Comparison of ENCODE assay signal across 12 mouse cellular contexts in the genomic region with DNA sequence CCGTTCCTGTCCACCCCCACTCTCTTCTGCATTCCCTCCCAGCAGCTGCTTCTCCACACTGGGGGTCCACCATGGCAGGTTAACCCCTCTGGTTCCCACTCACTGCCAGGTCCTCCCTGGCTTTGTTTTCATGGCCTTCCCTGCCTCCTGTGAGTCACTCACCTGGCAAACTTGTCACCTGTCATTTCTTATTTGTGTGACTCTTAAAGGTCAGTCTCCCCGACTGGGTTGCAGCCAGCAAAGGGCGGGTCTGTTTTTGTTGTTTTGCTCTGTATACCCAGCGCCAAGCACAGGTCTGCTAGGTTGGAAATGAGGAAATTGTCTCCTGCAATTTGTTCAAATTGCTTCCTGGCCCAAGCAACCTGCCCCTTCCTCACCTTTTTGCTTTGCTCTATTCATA. TPM values are rescaled to one million over a fixed set of nuclear protein-coding genes. Genes with fewer than 3 reads are reported as not detected.
DNase-seq lines count a peak whose midpoint lies in the region; ATAC-seq and TF ChIP-seq lines count a peak whose summit lies in the region.
"Had no signal": no experiment of that assay in that cellular context is flagged by ENCODE, and none has a peak within 500 bp of the region (broad histone marks: within the 10 kb centered on the region; RNA-seq: fewer than 3 reads in every experiment).

No protein-coding gene starts in this region.

- ATAC-seq in lung, embryonic 15.5 days (ENCODE audit: borderline replicate concordance, extremely low read depth, low FRiP score, low TSS enrichment), result no peak
- no peak for ATAC-seq in liver, embryonic 11.5 days (replicated peaks; ENCODE audit: low FRiP score)
- no peak for ATAC-seq in stomach, embryonic 16.5 days (ENCODE audit: insufficient read depth, low FRiP score)
- ATAC-seq in forebrain, embryonic 13.5 days, result no peak
- no peak for ATAC-seq in granulocyte monocyte progenitor cell, adult 5-6 weeks (replicated peaks; ENCODE audit: poor library complexity, severe bottlenecking)

- peaks cover 40% of the 10 kb centered on the region for H3K27me3 ChIP-seq in lung, embryonic 15.5 days
- H3K27me3 ChIP-seq in kidney, adult 2 months (replicated peaks; ENCODE audit: control insufficient read depth, insufficient read depth, low read length), result no peaks in the 10 kb centered on the region
- peaks cover 53% of the 10 kb centered on the region for H3K27me3 ChIP-seq in liver, embryonic 11.5 days (replicated peaks; ENCODE audit: control insufficient read depth, insufficient read depth, low read length)
- peaks cover 7% of the 10 kb centered on the region; the same call in 1 of the 2 replicates for H3K27me3 ChIP-seq in stomach, embryonic 16.5 days (ENCODE audit: control insufficient read depth, insufficient read depth, low read length)
- H3K27me3 ChIP-seq in forebrain, embryonic 13.5 days, result peaks cover 58% of the 10 kb centered on the region

- peak overlapping the region; percentile 95 for H3K27ac ChIP-seq in lung, embryonic 15.5 days
- peak overlapping the region; percentile 98 for H3K27ac ChIP-seq in kidney, adult 2 months (ENCODE audit: insufficient read depth, low read depth, low read length)
- H3K27ac ChIP-seq in liver, embryonic 11.5 days (ENCODE audit: low read depth, low read length), result peak overlapping the region; percentile 77
- peak overlapping the region; percentile 94 for H3K27ac ChIP-seq in stomach, embryonic 16.5 days (ENCODE audit: low read length)
- H3K27ac ChIP-seq in forebrain, embryonic 13.5 days, result no peak overlapping the region

- WGBS in lung, embryonic 15.5 days, result 33% methylated on average over 4 of the region's 4 CpGs
- 33% methylated on average over 4 of the region's 4 CpGs for WGBS in kidney, adult 2 months
- 49% methylated on average over 4 of the region's 4 CpGs for WGBS in liver, embryonic 11.5 days
- WGBS in stomach, embryonic 16.5 days, result 35% methylated on average over 4 of the region's 4 CpGs
- WGBS in forebrain, embryonic 13.5 days, result 75% methylated on average over 4 of the region's 4 CpGs

- TF ChIP-seq CTCF in kidney, adult 2 months (conservative IDR thresholded peaks at IDR 0.05; ENCODE audit: insufficient read depth, insufficient read length, low read depth, low read length), result no peak

- DNase-seq in lung, postnatal 14 days, result no peak
- peak; percentile 89 for DNase-seq in kidney, adult 2 months
- no peak for DNase-seq in liver, embryonic 11.5 days (ENCODE audit: low spot score)
- no peak for DNase-seq in thymus, postnatal 10 days (ENCODE audit: low spot score in 2 of 2)
- DNase-seq: gastrocnemius, postnatal 10 days had no signal

- no peak overlapping the region for H3K9ac ChIP-seq in lung, embryonic 15.5 days
- no peak overlapping the region for H3K9ac ChIP-seq in liver, embryonic 11.5 days (ENCODE audit: low read depth, low read length)
- H3K9ac ChIP-seq in stomach, embryonic 16.5 days (ENCODE audit: low read length), result peak overlapping the region; percentile 5; the same call in 1 of the 2 replicates
- H3K9ac ChIP-seq in forebrain, embryonic 13.5 days, result no peak overlapping the region

- H3K36me3 ChIP-seq in lung, embryonic 15.5 days, result peaks cover 1% of the 10 kb centered on the region
- no peaks in the 10 kb centered on the region; the same call in 1 of the 2 replicates for H3K36me3 ChIP-seq in kidney, adult 2 months (ENCODE audit: control insufficient read depth, insufficient read depth, low read length)
- no peaks in the 10 kb centered on the region for H3K36me3 ChIP-seq in liver, embryonic 11.5 days (ENCODE audit: control insufficient read depth, insufficient read depth, low read length)
- H3K36me3 ChIP-seq in stomach, embryonic 16.5 days (ENCODE audit: control insufficient read depth, insufficient read depth, low read length), result no peaks in the 10 kb centered on the region
- no peaks in the 10 kb centered on the region for H3K36me3 ChIP-seq in forebrain, embryonic 13.5 days (ENCODE audit: poor library complexity, severe bottlenecking)

- TF ChIP-seq POLR2A in kidney, adult 2 months (IDR thresholded peaks at IDR 0.05; ENCODE audit: low read depth, low read length), result no peak

- H3K4me3 ChIP-seq in lung, embryonic 15.5 days, result no peak overlapping the region
- no peak overlapping the region for H3K4me3 ChIP-seq in kidney, adult 2 months (ENCODE audit: insufficient read depth, low read depth, low read length)
- H3K4me3 ChIP-seq in liver, embryonic 11.5 days (ENCODE audit: low read depth, low read length), result peak overlapping the region; percentile 3; the same call in 1 of the 2 replicates
- no peak overlapping the region for H3K4me3 ChIP-seq in stomach, embryonic 16.5 days (replicated peaks; ENCODE audit: low read length)
- H3K4me3 ChIP-seq in forebrain, embryonic 13.5 days, result no peak overlapping the region
- H3K4me3 ChIP-seq: megakaryocyte, embryonic 14.5 days had no signal

- H3K4me1 ChIP-seq in lung, embryonic 15.5 days, result peaks cover 35% of the 10 kb centered on the region
- peaks cover 24% of the 10 kb centered on the region for H3K4me1 ChIP-seq in kidney, adult 2 months (ENCODE audit: control insufficient read depth, insufficient read depth, low read length)
- H3K4me1 ChIP-seq in liver, embryonic 11.5 days (replicated peaks; ENCODE audit: control insufficient read depth, insufficient read depth, low read length), result peaks cover 4% of the 10 kb centered on the region; the same call in 1 of the 2 replicates
- H3K4me1 ChIP-seq in stomach, embryonic 16.5 days (ENCODE audit: control insufficient read depth, insufficient read depth, low read length), result peaks cover 27% of the 10 kb centered on the region
- peaks cover 11% of the 10 kb centered on the region for H3K4me1 ChIP-seq in forebrain, embryonic 13.5 days

- H3K4me2 ChIP-seq in lung, embryonic 15.5 days, result peak overlapping the region; percentile 13; the same call in 1 of the 2 replicates
- peak overlapping the region; percentile 31 for H3K4me2 ChIP-seq in liver, embryonic 11.5 days
- H3K4me2 ChIP-seq in stomach, embryonic 16.5 days (ENCODE audit: low read depth, low read length), result no peak overlapping the region
- no peak overlapping the region for H3K4me2 ChIP-seq in forebrain, embryonic 13.5 days

- H3K9me3 ChIP-seq in lung, embryonic 15.5 days, result no peaks in the 10 kb centered on the region
- no peaks in the 10 kb centered on the region for H3K9me3 ChIP-seq in liver, embryonic 11.5 days (ENCODE audit: control insufficient read depth, low read length)
- no peaks in the 10 kb centered on the region; the same call in 1 of the 2 replicates for H3K9me3 ChIP-seq in stomach, embryonic 16.5 days (replicated peaks; ENCODE audit: control insufficient read depth, low read length)
- no peaks in the 10 kb centered on the region for H3K9me3 ChIP-seq in forebrain, embryonic 13.5 days (replicated peaks)

RNA-seq across cellular contexts. Expression of gene Grb7, which starts 0.5 kb away (rescaled TPM):
- polyA plus RNA-seq in lung, embryonic 15.5 days (2015; fragmentation: Nextera tagmentation; extraction: Ambion mirVana), result 45.3 and 49.6 TPM in 2 replicates
- 143 and 160 TPM in 2 replicates for polyA plus RNA-seq in kidney, adult 2 months (2012; rRNA removed)
- 33.2 and 34.1 TPM in 2 replicates for polyA plus RNA-seq in liver, embryonic 11.5 days (2014; fragmentation: Nextera tagmentation; extraction: Ambion mirVana)
- 44.3 and 53.1 TPM in 2 replicates for polyA plus RNA-seq in stomach, embryonic 16.5 days (2015; fragmentation: Nextera tagmentation; extraction: Ambion mirVana)
- polyA plus RNA-seq in forebrain, embryonic 13.5 days (2015; fragmentation: Nextera tagmentation; extraction: Ambion mirVana), result 0.21 and 0.35 TPM in 2 replicates
- not detected in 2 replicates for total RNA-seq in granulocyte monocyte progenitor cell, adult 5-6 weeks (2014; fragmentation: Nextera tagmentation)
- not detected in 2 replicates for total RNA-seq in granulocyte monocyte progenitor cell, adult 5-6 weeks (2017)
- total RNA-seq: heart, postnatal 25 days had no signal

RNA-seq across cellular contexts. Expression of gene Mien1, which starts 6.9 kb away (rescaled TPM):
- 76.8 and 78.0 TPM in 2 replicates for polyA plus RNA-seq in lung, embryonic 15.5 days (2015; fragmentation: Nextera tagmentation; extraction: Ambion mirVana)
- polyA plus RNA-seq in kidney, adult 2 months (2012; rRNA removed), result 126 and 179 TPM in 2 replicates
- 99.4 and 100 TPM in 2 replicates for polyA plus RNA-seq in liver, embryonic 11.5 days (2014; fragmentation: Nextera tagmentation; extraction: Ambion mirVana)
- polyA plus RNA-seq in stomach, embryonic 16.5 days (2015; fragmentation: Nextera tagmentation; extraction: Ambion mirVana), result 152 and 157 TPM in 2 replicates
- polyA plus RNA-seq in forebrain, embryonic 13.5 days (2015; fragmentation: Nextera tagmentation; extraction: Ambion mirVana), result 208 and 237 TPM in 2 replicates
- total RNA-seq in granulocyte monocyte progenitor cell, adult 5-6 weeks (2014; fragmentation: Nextera tagmentation), result 66.2 and 84.5 TPM in 2 replicates
- total RNA-seq in granulocyte monocyte progenitor cell, adult 5-6 weeks (2017), result 23.7 and 24.9 TPM in 2 replicates

RNA-seq across cellular contexts. Expression of gene Erbb2, which starts 33.4 kb away (rescaled TPM):
- 37.2 and 39.4 TPM in 2 replicates for polyA plus RNA-seq in lung, embryonic 15.5 days (2015; fragmentation: Nextera tagmentation; extraction: Ambion mirVana)
- 44.8 and 55.9 TPM in 2 replicates for polyA plus RNA-seq in kidney, adult 2 months (2012; rRNA removed)
- 12.4 and 13.5 TPM in 2 replicates for polyA plus RNA-seq in liver, embryonic 11.5 days (2014; fragmentation: Nextera tagmentation; extraction: Ambion mirVana)
- 52.1 and 62.2 TPM in 2 replicates for polyA plus RNA-seq in stomach, embryonic 16.5 days (2015; fragmentation: Nextera tagmentation; extraction: Ambion mirVana)
- 6.7 and 7.4 TPM in 2 replicates for polyA plus RNA-seq in forebrain, embryonic 13.5 days (2015; fragmentation: Nextera tagmentation; extraction: Ambion mirVana)
- total RNA-seq in granulocyte monocyte progenitor cell, adult 5-6 weeks (2014; fragmentation: Nextera tagmentation), result not detected in 2 replicates
- not detected in 2 replicates for total RNA-seq in granulocyte monocyte progenitor cell, adult 5-6 weeks (2017)

RNA-seq across cellular contexts. Expression of gene Pgap3, which starts 45.4 kb away (rescaled TPM):
- 13.0 and 14.7 TPM in 2 replicates for polyA plus RNA-seq in lung, embryonic 15.5 days (2015; fragmentation: Nextera tagmentation; extraction: Ambion mirVana)
- 32.2 and 35.4 TPM in 2 replicates for polyA plus RNA-seq in kidney, adult 2 months (2012; rRNA removed)
- polyA plus RNA-seq in liver, embryonic 11.5 days (2014; fragmentation: Nextera tagmentation; extraction: Ambion mirVana), result 6.4 and 8.5 TPM in 2 replicates
- 16.4 and 17.0 TPM in 2 replicates for polyA plus RNA-seq in stomach, embryonic 16.5 days (2015; fragmentation: Nextera tagmentation; extraction: Ambion mirVana)
- 6.7 and 9.2 TPM in 2 replicates for polyA plus RNA-seq in forebrain, embryonic 13.5 days (2015; fragmentation: Nextera tagmentation; extraction: Ambion mirVana)
- 1.3 and 3.1 TPM in 2 replicates for total RNA-seq in granulocyte monocyte progenitor cell, adult 5-6 weeks (2014; fragmentation: Nextera tagmentation)
- total RNA-seq in granulocyte monocyte progenitor cell, adult 5-6 weeks (2017), result 1.4 and 2.8 TPM in 2 replicates

RNA-seq across cellular contexts. Expression of gene Pnmt, which starts 59.4 kb away (rescaled TPM):
- 0.12 TPM in 1 of 2 replicates, not detected in the other for polyA plus RNA-seq in lung, embryonic 15.5 days (2015; fragmentation: Nextera tagmentation; extraction: Ambion mirVana)
- not detected in 2 replicates for polyA plus RNA-seq in kidney, adult 2 months (2012; rRNA removed)
- polyA plus RNA-seq in liver, embryonic 11.5 days (2014; fragmentation: Nextera tagmentation; extraction: Ambion mirVana), result 0.53 and 0.88 TPM in 2 replicates
- 0.15 TPM in 1 of 2 replicates, not detected in the other for polyA plus RNA-seq in stomach, embryonic 16.5 days (2015; fragmentation: Nextera tagmentation; extraction: Ambion mirVana)
- polyA plus RNA-seq in forebrain, embryonic 13.5 days (2015; fragmentation: Nextera tagmentation; extraction: Ambion mirVana), result 0.35 TPM in 1 of 2 replicates, not detected in the other
- total RNA-seq in granulocyte monocyte progenitor cell, adult 5-6 weeks (2014; fragmentation: Nextera tagmentation), result not detected in 2 replicates
- total RNA-seq in granulocyte monocyte progenitor cell, adult 5-6 weeks (2017), result not detected in 2 replicates
- polyA plus RNA-seq: large intestine, adult 2 months had no signal

Comparison
In these comparisons a context has a peak if more than half of its experiments do, and no peak if none do; other contexts are left out.
1. H3K4me2 ChIP-seq: peak in lung, embryonic 15.5 days (single experiment) and liver, embryonic 11.5 days (single experiment); none in stomach, embryonic 16.5 days (single experiment) and forebrain, embryonic 13.5 days (single experiment).
2. RNA of gene Grb7, which starts 0.5 kb away (polyA plus RNA-seq): 143 to 160 TPM in kidney, adult 2 months, 45.3 to 49.6 TPM in lung, embryonic 15.5 days, 44.3 to 53.1 TPM in stomach, embryonic 16.5 days and 33.2 to 34.1 TPM in liver, embryonic 11.5 days; 0.21 to 0.35 TPM in forebrain, embryonic 13.5 days; every median in the first group is over 10 times any median in the second.